Mouse (Mus musculus) olfactory bulb, adult 2 months (tissue): ENCODE results near the gene Aph1a.
A peak's percentile ranks its signal among the peaks of the same experiment; 100 is the strongest.

Source experiments
- CTCF ChIP-seq: fragments of 200-500 bp; IDR thresholded peaks from 2 replicates; pipeline ENCODE4 v1.5.1; 2012; ENCODE audit warnings: low read depth, mild to moderate bottlenecking, low read length, moderate library complexity; ENCODE audit not compliant: insufficient read depth
- POLR2A ChIP-seq: fragments of 200-500 bp; IDR thresholded peaks from 2 replicates; pipeline ENCODE4 v1.6.1; 2012; ENCODE audit warnings: mild to moderate bottlenecking, low read depth, low read length, moderate library complexity; ENCODE audit not compliant: insufficient read depth

DNA sequence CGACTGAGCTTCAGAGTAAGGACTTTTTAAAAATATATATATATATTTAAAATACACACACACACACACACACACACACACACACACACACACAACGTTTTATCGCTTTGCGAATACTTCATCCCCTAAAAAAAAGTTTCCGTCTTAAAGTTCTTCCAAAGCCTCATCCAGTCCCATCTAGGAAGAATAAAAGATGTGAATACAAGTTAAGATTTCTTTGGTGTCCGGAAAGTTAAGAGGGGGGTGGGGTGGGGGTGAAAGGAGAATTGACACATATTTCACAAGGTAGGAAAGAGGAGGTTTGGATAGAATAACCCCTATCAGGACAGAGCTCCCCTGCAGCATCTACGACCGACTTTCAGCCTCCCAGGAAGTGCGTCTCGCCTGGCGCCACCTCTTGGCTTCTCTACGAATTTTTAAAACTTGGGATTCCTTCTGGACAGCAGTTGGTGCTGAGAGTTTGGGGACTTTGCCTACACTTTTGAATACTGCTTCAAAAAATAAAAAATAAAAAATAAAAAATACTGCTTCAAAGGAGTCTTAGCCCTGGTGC, 12.2 kb downstream of the Aph1a start:
- TF ChIP-seq CTCF = peak; percentile 33; the same call in 1 of the 2 replicates
- no peak for TF ChIP-seq POLR2A
